Mouse (Mus musculus): Measurements from ENCODE around the gene Gm13289.
"Not testable (repeated sequence)": the region's sequence is repeated elsewhere in the genome, so short reads cannot be mapped to it uniquely, and the experiment has no call there.

Gene Gm13289

GRCm38 (mm10) chr4:88776622-88777021 is at the start of gene Gm13289:
Gene Gm13289, plus strand, starts transcription at chr4:88776922.
- not testable (repeated sequence) for DNase-seq (ENCODE audit: low spot score)

- peak; percentile 64 for DNase-seq (ENCODE audit: low spot score)
Observed at GRCm38 (mm10) chr4:88727324-88727723, 49.4 kb upstream of the Gm13289 start.

- DNase-seq (ENCODE audit: low spot score) = peak; percentile 86
Observed at GRCm38 (mm10) chr4:88738480-88738879, 38.2 kb upstream of the Gm13289 start.

- DNase-seq (ENCODE audit: low spot score) = no peak
Observed at GRCm38 (mm10) chr4:88739036-88739435, 37.7 kb upstream of the Gm13289 start.

- no peak for DNase-seq (ENCODE audit: low spot score)
Observed at GRCm38 (mm10) chr4:88741426-88741825, 35.3 kb upstream of the Gm13289 start.

- no peak for DNase-seq (ENCODE audit: low spot score)
Observed at GRCm38 (mm10) chr4:88742771-88743371, 33.9 kb upstream of the Gm13289 start.

GRCm38 (mm10) chr4:88744207-88744606 is 32.5 kb upstream of the Gm13289 start:
- no peak for DNase-seq (ENCODE audit: low spot score)

- DNase-seq (ENCODE audit: low spot score) = no peak
Observed at GRCm38 (mm10) chr4:88749926-88750325, 26.8 kb upstream of the Gm13289 start.

- not testable (repeated sequence) for DNase-seq (ENCODE audit: low spot score)
Observed at GRCm38 (mm10) chr4:88754818-88755340, 21.8 kb upstream of the Gm13289 start, which contains the start of gene Gm13271. Gene Gm13271, plus strand, starts transcription at chr4:88754868.

- peak; percentile 34 for DNase-seq (ENCODE audit: low spot score)
Observed at GRCm38 (mm10) chr4:88756581-88757513, 19.9 kb upstream of the Gm13289 start.

GRCm38 (mm10) chr4:88757628-88758031 is 19.1 kb upstream of the Gm13289 start:
- DNase-seq (ENCODE audit: low spot score) = peak; percentile 91

GRCm38 (mm10) chr4:88758751-88759150 is 18.0 kb upstream of the Gm13289 start:
- DNase-seq (ENCODE audit: low spot score) = not testable (repeated sequence)

- not testable (repeated sequence) for DNase-seq (ENCODE audit: low spot score)
Observed at GRCm38 (mm10) chr4:88759610-88760268, 17.0 kb upstream of the Gm13289 start, which contains the start of gene Gm13283. Gene Gm13283, plus strand, starts transcription at chr4:88760119.

GRCm38 (mm10) chr4:88760431-88760830 is 16.3 kb upstream of the Gm13289 start:
- peak; percentile 81 for DNase-seq (ENCODE audit: low spot score)

- not testable (repeated sequence) for DNase-seq (ENCODE audit: low spot score)
Observed at GRCm38 (mm10) chr4:88761776-88762175, 14.9 kb upstream of the Gm13289 start.

GRCm38 (mm10) chr4:88762341-88762740 is 14.4 kb upstream of the Gm13289 start:
- not testable (repeated sequence) for DNase-seq (ENCODE audit: low spot score)

GRCm38 (mm10) chr4:88763384-88764018 is 13.2 kb upstream of the Gm13289 start:
- peak; percentile 81 for DNase-seq (ENCODE audit: low spot score)

- not testable (repeated sequence) for DNase-seq (ENCODE audit: low spot score)
Observed at GRCm38 (mm10) chr4:88773534-88773933, 3.2 kb upstream of the Gm13289 start, which contains the start of gene Gm13290. Gene Gm13290, plus strand, starts transcription at chr4:88773834.

GRCm38 (mm10) chr4:88779550-88779949 is 2.8 kb downstream of the Gm13289 start, which contains the start of gene Gm13272:
Gene Gm13272, plus strand, starts transcription at chr4:88779850.
- DNase-seq (ENCODE audit: low spot score) = not testable (repeated sequence)

GRCm38 (mm10) chr4:88780320-88780719 is 3.6 kb downstream of the Gm13289 start:
- DNase-seq (ENCODE audit: low spot score) = not testable (repeated sequence)

GRCm38 (mm10) chr4:88781831-88782230 is 5.1 kb downstream of the Gm13289 start, which contains the start of gene Ifnz:
Gene Ifnz, plus strand, starts transcription at chr4:88782131.
- DNase-seq (ENCODE audit: low spot score) = not testable (repeated sequence)

All from embryo, embryonic 10.5 days (tissue).